Mouse (Mus musculus): ENCODE data around the gene Kif2c. TPM values are rescaled to one million over a fixed set of nuclear protein-coding genes. Genes with fewer than 3 reads are reported as not detected.
"Not testable (repeated sequence)": the region's sequence is repeated elsewhere in the genome, so short reads cannot be mapped to it uniquely, and the experiment has no call there.

The Kif2c gene
- polyA plus RNA-seq, 1 experiment from 2014 or later = 97.4 TPM

DNA sequence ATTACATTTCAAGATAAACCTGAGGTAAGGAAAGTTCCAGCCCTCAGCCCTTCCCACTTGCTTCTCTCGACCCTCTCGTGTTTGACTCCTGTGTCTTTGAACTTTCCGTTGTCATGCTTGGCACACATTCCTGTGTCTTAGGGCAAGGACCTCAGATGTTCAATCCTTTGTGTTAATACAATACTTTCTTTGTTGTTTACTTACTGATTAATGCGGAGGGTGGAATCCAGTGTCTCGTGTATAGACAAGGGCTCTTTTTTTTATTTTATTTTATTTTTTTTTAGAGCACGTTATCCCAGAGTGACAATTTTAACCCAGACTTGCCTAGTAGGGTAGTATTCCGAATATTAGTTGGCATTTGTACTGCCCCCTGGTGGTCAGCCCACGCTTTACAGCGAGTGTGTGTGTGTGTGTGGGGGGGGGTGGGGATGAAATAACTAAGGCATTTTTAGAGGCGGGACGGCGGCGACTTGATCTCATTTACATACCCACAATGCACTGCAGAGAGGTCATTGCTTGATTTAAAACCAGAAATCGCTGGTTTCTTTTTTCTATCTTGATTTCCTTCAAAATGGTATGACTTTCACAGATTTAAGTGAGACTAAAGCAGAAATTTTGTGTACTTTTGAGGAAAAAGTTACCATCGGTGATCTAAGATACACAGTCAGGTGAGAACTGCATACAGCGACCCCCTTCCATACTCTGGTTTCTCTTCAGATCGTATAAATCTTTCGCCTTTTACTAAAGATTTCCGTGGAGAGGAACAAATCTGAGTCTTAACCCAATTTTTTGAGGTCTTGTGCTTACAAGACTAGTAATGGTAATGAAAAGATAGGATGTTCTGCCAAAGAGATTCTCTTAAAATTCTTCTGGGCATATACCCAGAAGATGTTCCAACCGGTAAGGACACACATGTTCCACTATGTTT, 28.0 kb upstream of the Kif2c start:
- WGBS = 3% methylated on average over 20 of the region's 20 CpGs

DNA sequence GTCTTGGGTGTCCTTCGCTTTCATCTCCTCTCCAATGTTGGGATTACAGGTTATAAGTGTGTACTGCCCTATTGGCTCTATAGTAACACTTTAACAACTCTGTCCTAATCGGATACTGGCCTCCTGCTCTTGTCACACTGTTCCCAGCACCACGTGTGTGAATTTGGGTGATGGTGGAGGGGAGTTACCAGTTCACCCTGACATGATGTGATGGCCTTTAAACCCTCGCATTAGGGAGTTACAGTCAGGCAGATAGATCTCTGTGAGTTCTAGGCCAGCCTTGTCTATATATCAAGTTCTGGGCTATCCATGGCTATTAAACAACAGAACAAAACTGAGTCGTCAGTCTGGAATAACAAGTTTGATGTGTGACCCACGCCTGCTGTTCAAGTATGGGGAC, 27.2 kb upstream of the Kif2c start:
- H3K9ac ChIP-seq = no peak overlapping the region
- H3K27ac ChIP-seq = no peak overlapping the region
- peaks cover 6% of the 10 kb centered on the region; the same call in 1 of the 2 replicates for H3K27me3 ChIP-seq
- no peaks in the 10 kb centered on the region for H3K9me3 ChIP-seq
- H3K4me1 ChIP-seq = 0 out of 2 replicates have a peak, but pooled peaks cover 3% of the 10 kb centered on the region
- H3K36me3 ChIP-seq (replicated peaks) = no peaks in the 10 kb centered on the region
- H3K4me2 ChIP-seq = no peak overlapping the region
- H3K4me3 ChIP-seq (replicated peaks) = no peak overlapping the region
- no peak for ATAC-seq (ENCODE audit: low FRiP score)
- WGBS = 77% methylated on average over 6 of the region's 6 CpGs

More for the DNA sequence above, 28.0 kb upstream of the Kif2c start:
- peak; percentile 58 for ATAC-seq (ENCODE audit: low FRiP score)
- no peaks in the 10 kb centered on the region for H3K36me3 ChIP-seq (replicated peaks)
- peaks cover 6% of the 10 kb centered on the region; the same call in 1 of the 2 replicates for H3K27me3 ChIP-seq
- no peak overlapping the region for H3K4me3 ChIP-seq (replicated peaks)
- H3K4me1 ChIP-seq = 0 out of 2 replicates have a peak, but pooled peaks cover 3% of the 10 kb centered on the region
- no peak overlapping the region for H3K4me2 ChIP-seq
- no peaks in the 10 kb centered on the region for H3K9me3 ChIP-seq
- H3K9ac ChIP-seq = no peak overlapping the region
- 0 out of 2 replicates have a peak overlapping the region, but pooled peaks have one; percentile 19 for H3K27ac ChIP-seq

DNA sequence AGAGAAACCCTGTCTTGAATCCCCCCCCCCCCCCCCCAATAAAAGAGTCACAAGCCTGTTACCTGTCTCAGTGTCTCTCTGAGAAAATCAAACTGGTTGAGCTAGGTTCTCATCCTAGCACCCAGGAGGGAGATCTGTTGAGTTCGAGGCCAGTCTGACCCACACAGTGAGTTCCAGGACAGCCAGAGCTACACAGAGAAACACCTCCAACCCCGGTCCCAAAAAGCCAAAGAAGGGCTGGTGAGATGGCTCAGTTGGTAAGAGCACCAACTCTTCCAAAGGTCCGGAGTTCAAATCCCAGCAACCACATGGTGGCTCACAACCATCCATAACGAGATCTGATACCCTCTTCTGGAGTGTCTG, 20.5 kb upstream of the Kif2c start:
- WGBS = 74% methylated on average over 4 of the region's 4 CpGs
- Histone ChIP-seq H3K36me3 (replicated peaks) (no peaks in the 10 kb centered on the region), H3K4me1 (peaks cover 6% of the 10 kb centered on the region; the same call in 1 of the 2 replicates), H3K4me3 (replicated peaks) (no peak overlapping the region), H3K4me2 (peak overlapping the region; percentile 48; the same call in 1 of the 2 replicates), H3K9ac (0 out of 2 replicates have a peak overlapping the region, but pooled peaks have one; percentile 51), H3K9me3 (no peaks in the 10 kb centered on the region), H3K27me3 (no peaks in the 10 kb centered on the region), H3K27ac (peak overlapping the region; percentile 57)
- no peak for ATAC-seq (ENCODE audit: low FRiP score)

- Histone ChIP-seq H3K27me3 (no peaks in the 10 kb centered on the region), H3K9ac (peak overlapping the region; percentile 51), H3K4me1 (peaks cover 6% of the 10 kb centered on the region; the same call in 1 of the 2 replicates), H3K4me3 (replicated peaks) (peak overlapping the region; percentile 22), H3K27ac (peak overlapping the region; percentile 57), H3K9me3 (no peaks in the 10 kb centered on the region), H3K4me2 (peak overlapping the region; percentile 48), H3K36me3 (replicated peaks) (no peaks in the 10 kb centered on the region)
- WGBS = under 1% methylated on average over 25 of the region's 25 CpGs
- peak; percentile 79 for ATAC-seq (ENCODE audit: low FRiP score)
These were observed 19.9 kb upstream of the Kif2c start for GRCm38 (mm10) chr4:117202046-117202991.

- Histone ChIP-seq H3K9ac (no peak overlapping the region), H3K4me1 (peaks cover 5% of the 10 kb centered on the region; the same call in 1 of the 2 replicates), H3K4me3 (replicated peaks) (no peak overlapping the region), H3K9me3 (no peaks in the 10 kb centered on the region), H3K4me2 (no peak overlapping the region), H3K27ac (no peak overlapping the region), H3K27me3 (no peaks in the 10 kb centered on the region), H3K36me3 (replicated peaks) (no peaks in the 10 kb centered on the region)
- no peak for ATAC-seq (ENCODE audit: low FRiP score)
- WGBS = 96% methylated on average over 14 of the region's 14 CpGs
These were observed 9.4 kb upstream of the Kif2c start for GRCm38 (mm10) chr4:117191804-117192203.

GRCm38 (mm10) chr4:117190660-117191059, 8.2 kb upstream of the Kif2c start:
- Histone ChIP-seq H3K4me3 (replicated peaks) (no peak overlapping the region), H3K27ac (peak overlapping the region; percentile 81), H3K4me2 (no peak overlapping the region), H3K27me3 (0 out of 2 replicates have a peak, but pooled peaks cover 1% of the 10 kb centered on the region), H3K36me3 (replicated peaks) (no peaks in the 10 kb centered on the region), H3K4me1 (peaks cover 5% of the 10 kb centered on the region; the same call in 1 of the 2 replicates), H3K9me3 (no peaks in the 10 kb centered on the region), H3K9ac (no peak overlapping the region)
- WGBS = 74% methylated on average over 7 of the region's 7 CpGs
- ATAC-seq (ENCODE audit: low FRiP score) = no peak

DNA sequence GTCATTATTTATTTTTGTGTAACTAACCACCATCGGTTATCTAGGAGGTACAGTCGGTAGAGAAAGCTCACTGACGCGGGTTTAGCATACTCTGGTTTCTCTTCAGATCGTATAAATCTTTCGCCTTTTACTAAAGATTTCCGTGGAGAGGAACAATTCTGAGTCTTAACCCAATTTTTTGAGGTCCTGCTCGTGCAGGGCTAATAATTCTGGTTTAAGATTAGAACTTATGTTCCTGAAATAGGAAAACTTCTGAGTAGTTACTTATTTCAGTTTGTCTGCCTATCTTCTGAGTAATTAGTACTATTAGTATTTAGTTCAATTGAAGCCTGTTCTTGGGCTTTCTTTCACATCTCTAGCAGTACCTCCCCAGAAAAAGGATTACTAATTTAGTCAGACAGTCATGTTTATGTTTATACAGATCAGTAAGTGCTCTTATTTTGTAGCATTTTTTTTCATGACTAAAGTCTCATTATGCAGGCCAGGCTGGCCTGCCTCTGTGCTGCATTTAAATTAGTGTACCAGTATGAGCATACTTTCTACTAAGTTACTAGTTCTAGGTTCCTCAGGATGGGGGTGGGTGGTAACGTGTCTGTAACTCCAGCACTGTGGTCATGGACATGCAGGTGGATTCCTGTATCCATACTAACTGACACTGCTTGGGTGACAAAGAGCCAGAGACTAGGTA, 7.6 kb upstream of the Kif2c start:
- ATAC-seq (ENCODE audit: low FRiP score) = peak; percentile 92
- peak overlapping the region; percentile 81 for H3K27ac ChIP-seq
- peak overlapping the region; percentile 40 for H3K9ac ChIP-seq
- peaks cover 5% of the 10 kb centered on the region; the same call in 1 of the 2 replicates for H3K4me1 ChIP-seq
- H3K4me2 ChIP-seq = peak overlapping the region; percentile 45
- no peaks in the 10 kb centered on the region for H3K9me3 ChIP-seq
- 0 out of 2 replicates have a peak, but pooled peaks cover 8% of the 10 kb centered on the region for H3K27me3 ChIP-seq
- no peaks in the 10 kb centered on the region for H3K36me3 ChIP-seq (replicated peaks)
- peak overlapping the region; percentile 25; the same call in 1 of the 2 replicates for H3K4me3 ChIP-seq (replicated peaks)
- WGBS = under 1% methylated on average over 9 of the region's 9 CpGs

- H3K9ac ChIP-seq = peak overlapping the region; percentile 26; the same call in 1 of the 2 replicates
- H3K4me3 ChIP-seq (replicated peaks) = peak overlapping the region; percentile 25
- peaks cover 5% of the 10 kb centered on the region; the same call in 1 of the 2 replicates for H3K4me1 ChIP-seq
- peak; percentile 73 for ATAC-seq (ENCODE audit: low FRiP score)
- H3K4me2 ChIP-seq = peak overlapping the region; percentile 45
- peak overlapping the region; percentile 81; the same call in 1 of the 2 replicates for H3K27ac ChIP-seq
- H3K27me3 ChIP-seq = 0 out of 2 replicates have a peak, but pooled peaks cover 10% of the 10 kb centered on the region
- no peaks in the 10 kb centered on the region for H3K36me3 ChIP-seq (replicated peaks)
- H3K9me3 ChIP-seq = no peaks in the 10 kb centered on the region
- under 1% methylated on average over 16 of the region's 16 CpGs for WGBS
These were observed 7.0 kb upstream of the Kif2c start for GRCm38 (mm10) chr4:117189382-117189855.

GRCm38 (mm10) chr4:117188969-117189368, 6.5 kb upstream of the Kif2c start:
- Histone ChIP-seq H3K9ac (no peak overlapping the region), H3K4me3 (replicated peaks) (peak overlapping the region; percentile 25), H3K27ac (peak overlapping the region; percentile 81; the same call in 1 of the 2 replicates), H3K27me3 (0 out of 2 replicates have a peak, but pooled peaks cover 10% of the 10 kb centered on the region), H3K9me3 (no peaks in the 10 kb centered on the region), H3K36me3 (replicated peaks) (no peaks in the 10 kb centered on the region), H3K4me1 (peaks cover 5% of the 10 kb centered on the region; the same call in 1 of the 2 replicates), H3K4me2 (peak overlapping the region; percentile 45)
- ATAC-seq (ENCODE audit: low FRiP score) = no peak; the same call in 1 of the 2 replicates
- WGBS = 60% methylated on average over 3 of the region's 3 CpGs

- H3K36me3 ChIP-seq (replicated peaks) = peaks cover 23% of the 10 kb centered on the region
- peak overlapping the region; percentile 59 for H3K9ac ChIP-seq
- peak overlapping the region; percentile 56 for H3K4me2 ChIP-seq
- WGBS = 13% methylated on average over 9 of the region's 9 CpGs
- peak; percentile 45 for ATAC-seq (ENCODE audit: low FRiP score)
- H3K9me3 ChIP-seq, H3K27me3 ChIP-seq: not testable (repeated sequence)
- peak overlapping the region; percentile 72 for H3K4me3 ChIP-seq (replicated peaks)
- peaks cover 13% of the 10 kb centered on the region for H3K4me1 ChIP-seq
- 0 out of 2 replicates have a peak overlapping the region, but pooled peaks have one; percentile 50 for H3K27ac ChIP-seq
These were observed 289 bp upstream of the Kif2c start for GRCm38 (mm10) chr4:117182759-117183096.

- H3K9ac ChIP-seq = no peak overlapping the region
- 99% methylated on average over 5 of the region's 5 CpGs for WGBS
- H3K36me3 ChIP-seq (replicated peaks) = peaks cover 99% of the 10 kb centered on the region
- H3K27ac ChIP-seq = no peak overlapping the region
- H3K4me2 ChIP-seq = no peak overlapping the region
- H3K4me3 ChIP-seq (replicated peaks) = no peak overlapping the region
- H3K27me3 ChIP-seq = no peaks in the 10 kb centered on the region
- H3K9me3 ChIP-seq = no peaks in the 10 kb centered on the region
- no peak for ATAC-seq (ENCODE audit: low FRiP score)
- no peaks in the 10 kb centered on the region for H3K4me1 ChIP-seq
These were observed 12.5 kb downstream of the Kif2c start for GRCm38 (mm10) chr4:117169936-117170335.

Data from forebrain, embryonic 12.5 days (tissue).